ENCODE assay signal across 8 mouse cellular contexts in genomic region chr13:102589680-102590435, GRCm38 (mm10).
DNase-seq lines count a peak whose midpoint lies in the region; ATAC-seq lines count a peak whose summit lies in the region.

No protein-coding gene starts in this region.

- no peaks in the 10 kb centered on the region for H3K9me3 ChIP-seq in neural tube, embryonic 13.5 days

- H3K27me3 ChIP-seq in neural tube, embryonic 13.5 days, result no peaks in the 10 kb centered on the region

- H3K4me3 ChIP-seq in neural tube, embryonic 13.5 days, result no peak overlapping the region

- H3K4me2 ChIP-seq in neural tube, embryonic 13.5 days, result peak overlapping the region; percentile 37

- WGBS in neural tube, embryonic 13.5 days, result 33% methylated on average over 18 of the region's 18 CpGs

- no peaks in the 10 kb centered on the region for H3K36me3 ChIP-seq in neural tube, embryonic 13.5 days

- H3K4me1 ChIP-seq in neural tube, embryonic 13.5 days (replicated peaks), result peaks cover 26% of the 10 kb centered on the region

- DNase-seq in cerebellum, postnatal 10 days, result peak; percentile 32 to 42
- peak; percentile 18 to 29 for DNase-seq in right cerebral cortex, postnatal 36 days (ENCODE audit: low spot score in 2 of 2)
- no peak for DNase-seq in right cerebral cortex, postnatal 25 days
- DNase-seq in kidney, postnatal 10 days, result peak; percentile 77
- no peak for DNase-seq in thymus, adult 18-20 months
- no peak for DNase-seq in spleen, postnatal 36 days (ENCODE audit: low spot score in 2 of 2)

- ATAC-seq in cerebellum, adult (ENCODE audit: insufficient number of reproducible peaks, low FRiP score, low TSS enrichment), result no peak
- peak; percentile 56; the same call in 1 of the 2 replicates for ATAC-seq in neural tube, embryonic 13.5 days (ENCODE audit: low read depth)

- H3K9ac ChIP-seq in neural tube, embryonic 13.5 days, result no peak overlapping the region

- H3K27ac ChIP-seq in neural tube, embryonic 13.5 days (replicated peaks), result 0 out of 2 replicates have a peak overlapping the region, but pooled peaks have one; percentile 34

Comparison
In these comparisons a context has a peak if more than half of its experiments do, and no peak if none do; other contexts are left out.
1. DNase-seq: peak in cerebellum, postnatal 10 days (2 of 2), right cerebral cortex, postnatal 36 days (2 of 2) and kidney, postnatal 10 days (single experiment); none in right cerebral cortex, postnatal 25 days (single experiment), thymus, adult 18-20 months (0 of 2) and spleen, postnatal 36 days (0 of 2).